Comparison of ENCODE assay signal across 8 mouse cellular contexts in genomic region chr14:99943156-99943555, GRCm38 (mm10).
DNase-seq lines count a peak whose midpoint lies in the region; ATAC-seq and TF ChIP-seq lines count a peak whose summit lies in the region.

No protein-coding gene starts in this region.

- no peak overlapping the region for H3K9ac ChIP-seq in MEL (ENCODE audit: control insufficient read depth, low read depth, low read length, poor library complexity, severe bottlenecking)
- no peak overlapping the region; the same call in 1 of the 2 replicates for H3K9ac ChIP-seq in heart, embryonic 14.5 days (ENCODE audit: low read length)
- H3K9ac ChIP-seq in kidney, embryonic 15.5 days = no peak overlapping the region
- no peak overlapping the region for H3K9ac ChIP-seq in lung, embryonic 15.5 days

- no peak for TF ChIP-seq POLR2A in MEL (IDR thresholded peaks at IDR 0.05; ENCODE audit: control insufficient read depth in 1 of 2, insufficient read depth in 1 of 2, low read depth in 1 of 2, low read length in 2 of 2, poor library complexity in 1 of 2)

- H3K79me2 ChIP-seq in MEL (ENCODE audit: control insufficient read depth, insufficient read depth, low read length, poor library complexity) = no peaks in the 10 kb centered on the region

- 13% methylated on average over 8 of the region's 8 CpGs for WGBS in heart, embryonic 14.5 days
- WGBS in kidney, embryonic 15.5 days = 12% methylated on average over 8 of the region's 8 CpGs
- WGBS in lung, embryonic 15.5 days = 1% methylated on average over 8 of the region's 8 CpGs

- no peak for TF ChIP-seq EP300 in MEL (IDR thresholded peaks at IDR 0.05; ENCODE audit: low read depth in 1 of 2, low read length in 2 of 2)

- peak overlapping the region; percentile 33 for H3K4me2 ChIP-seq in heart, embryonic 14.5 days (ENCODE audit: low read length)
- H3K4me2 ChIP-seq in kidney, embryonic 15.5 days = peak overlapping the region; percentile 30
- H3K4me2 ChIP-seq in lung, embryonic 15.5 days = peak overlapping the region; percentile 35

- H3K9me3 ChIP-seq in MEL (replicated peaks; ENCODE audit: insufficient read depth, low read length) = no peaks in the 10 kb centered on the region
- H3K9me3 ChIP-seq in heart, embryonic 14.5 days (ENCODE audit: control insufficient read depth, low read length) = no peaks in the 10 kb centered on the region
- no peaks in the 10 kb centered on the region for H3K9me3 ChIP-seq in kidney, embryonic 15.5 days (replicated peaks)
- no peaks in the 10 kb centered on the region for H3K9me3 ChIP-seq in lung, embryonic 15.5 days

- H3K4me3 ChIP-seq in MEL (ENCODE audit: control insufficient read depth in 1 of 2, insufficient read depth in 1 of 2, low read depth in 2 of 2, low read length in 2 of 2) = no peak overlapping the region
- no peak overlapping the region for H3K4me3 ChIP-seq in heart, embryonic 14.5 days (ENCODE audit: control insufficient read depth in 1 of 2, insufficient read depth in 1 of 2, low read depth in 1 of 2, low read length in 2 of 2)
- H3K4me3 ChIP-seq in kidney, embryonic 15.5 days (replicated peaks) = no peak overlapping the region
- no peak overlapping the region for H3K4me3 ChIP-seq in lung, embryonic 15.5 days

- H3K4me1 ChIP-seq in MEL (ENCODE audit: control insufficient read depth in 1 of 2, insufficient read depth in 2 of 2, low read length in 2 of 2) = no peaks in the 10 kb centered on the region; a peak in 1 of 4 replicates
- peaks cover 15 to 28% of the 10 kb centered on the region in 2 experiments for H3K4me1 ChIP-seq in heart, embryonic 14.5 days (ENCODE audit: control insufficient read depth in 2 of 2, insufficient read depth in 2 of 2, low read length in 2 of 2)
- peaks cover 21% of the 10 kb centered on the region for H3K4me1 ChIP-seq in kidney, embryonic 15.5 days
- peaks cover 16% of the 10 kb centered on the region for H3K4me1 ChIP-seq in lung, embryonic 15.5 days

- no peaks in the 10 kb centered on the region for H3K36me3 ChIP-seq in MEL (ENCODE audit: control insufficient read depth in 1 of 2, insufficient read depth in 2 of 2, low read length in 2 of 2)
- no peaks in the 10 kb centered on the region for H3K36me3 ChIP-seq in heart, embryonic 14.5 days (ENCODE audit: control insufficient read depth, insufficient read depth, low read length)
- no peaks in the 10 kb centered on the region for H3K36me3 ChIP-seq in kidney, embryonic 15.5 days
- H3K36me3 ChIP-seq in lung, embryonic 15.5 days = no peaks in the 10 kb centered on the region

- no peaks in the 10 kb centered on the region for H3K27me3 ChIP-seq in MEL (ENCODE audit: control insufficient read depth in 1 of 2, insufficient read depth in 2 of 2, low read length in 2 of 2)
- H3K27me3 ChIP-seq in heart, embryonic 14.5 days (ENCODE audit: control insufficient read depth, insufficient read depth, low read length) = no peaks in the 10 kb centered on the region
- H3K27me3 ChIP-seq in kidney, embryonic 15.5 days = no peaks in the 10 kb centered on the region
- H3K27me3 ChIP-seq in lung, embryonic 15.5 days = no peaks in the 10 kb centered on the region

- DNase-seq in 416B (ENCODE audit: low read depth) = peak; percentile 47
- DNase-seq in MEL (ENCODE audit: low read depth, low spot score) = peak; percentile 59
- DNase-seq in embryo, embryonic 11 days = peak; percentile 80
- peak; percentile 25 for DNase-seq in ovary, postnatal 14 days (ENCODE audit: low spot score)
- DNase-seq in c-Kit-positive CD71-positive TER-119-positive erythroid progenitor cells, embryonic 14.5 days (ENCODE audit: low spot score) = no peak

- no peak overlapping the region for H3K27ac ChIP-seq in MEL (ENCODE audit: control insufficient read depth, low read depth, low read length)
- peak overlapping the region; percentile 18 to 64 for H3K27ac ChIP-seq in heart, embryonic 14.5 days (replicated peaks in 1 of 2; ENCODE audit: control insufficient read depth in 1 of 2, insufficient read depth in 1 of 2, low read depth in 2 of 2, low read length in 2 of 2)
- peak overlapping the region; percentile 78 for H3K27ac ChIP-seq in kidney, embryonic 15.5 days
- H3K27ac ChIP-seq in lung, embryonic 15.5 days = peak overlapping the region; percentile 68

- no peak for TF ChIP-seq CTCF in MEL (IDR thresholded peaks at IDR 0.05 in 2 of 3, conservative IDR thresholded peaks at IDR 0.05 in 1 of 3; ENCODE audit: control insufficient read depth in 1 of 3, insufficient read depth in 1 of 3, low read depth in 2 of 3, low read length in 3 of 3, poor library complexity in 1 of 3, severe bottlenecking in 1 of 3)

- no peak for TF ChIP-seq RAD21 in MEL (IDR thresholded peaks at IDR 0.05; ENCODE audit: low read depth, low read length)

- ATAC-seq in heart, embryonic 14.5 days (ENCODE audit: insufficient number of reproducible peaks, insufficient read depth, low FRiP score, low read depth) = peak; percentile 92
- peak; percentile 93 for ATAC-seq in kidney, embryonic 15.5 days (replicated peaks; ENCODE audit: low FRiP score)
- peak; percentile 76; the same call in 1 of the 2 replicates for ATAC-seq in lung, embryonic 15.5 days (ENCODE audit: borderline replicate concordance, extremely low read depth, low FRiP score, low TSS enrichment)

TF ChIP-seq in MEL, 35 proteins besides CTCF, POLR2A, EP300 and RAD21:
- TF ChIP-seq SIN3A (IDR thresholded peaks at IDR 0.05; ENCODE audit: low read length) = no peak
- peak; percentile 73 for TF ChIP-seq ETS1 (IDR thresholded peaks at IDR 0.05; ENCODE audit: low read depth, low read length)
- TF ChIP-seq ZNF384 (IDR thresholded peaks at IDR 0.05; ENCODE audit: low read depth, low read length) = no peak
- no peak for TF ChIP-seq CHD1 (IDR thresholded peaks at IDR 0.05; ENCODE audit: low read depth, low read length)
- no peak for TF ChIP-seq MAZ (IDR thresholded peaks at IDR 0.05; ENCODE audit: low read depth, low read length)
